Mouse (Mus musculus): ENCODE measurements around the gene Tor1aip2.

Gene Tor1aip2

DNA sequence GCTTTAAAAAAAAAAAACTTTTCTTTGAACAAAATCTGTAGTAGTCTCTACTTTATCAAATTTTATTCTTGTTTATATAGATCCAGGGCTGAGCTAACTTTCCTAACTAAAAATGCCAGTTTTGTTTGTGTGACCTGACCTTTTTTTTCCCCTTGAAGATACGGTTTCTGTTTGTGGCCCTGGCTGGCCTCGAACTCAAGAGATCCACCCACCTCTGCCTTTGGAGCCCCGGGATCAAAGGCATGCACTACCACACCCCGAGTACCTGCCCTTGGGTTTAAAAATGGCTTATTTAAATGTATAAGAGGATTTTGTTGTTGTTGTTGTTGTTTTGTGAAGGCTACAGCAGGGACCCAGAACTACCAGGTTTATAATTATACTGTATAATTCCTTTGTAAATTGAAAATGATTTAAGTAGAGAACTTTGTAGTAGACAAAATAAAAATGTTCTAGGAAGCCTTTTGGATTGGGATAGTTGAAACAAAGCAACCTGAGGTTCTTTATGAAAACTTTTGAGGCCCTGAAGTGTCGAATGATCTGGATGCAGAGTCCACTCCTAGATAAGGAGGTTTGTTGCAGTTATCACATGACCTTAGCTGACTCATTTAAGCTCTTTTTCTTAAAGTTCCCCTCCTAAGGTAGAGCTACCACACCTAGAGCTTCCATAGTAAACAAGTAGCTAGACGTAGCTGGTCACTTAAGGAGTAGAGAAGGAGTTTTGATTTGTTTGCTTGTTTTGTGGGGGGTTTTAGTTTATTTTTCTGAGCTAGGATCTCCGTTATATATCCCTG, 6.4 kb downstream of the Tor1aip2 start:
- DNase-seq: no peak

- no peak for DNase-seq
Observed at GRCm38 (mm10) chr1:156042481-156042880, 7.3 kb downstream of the Tor1aip2 start.

DNA sequence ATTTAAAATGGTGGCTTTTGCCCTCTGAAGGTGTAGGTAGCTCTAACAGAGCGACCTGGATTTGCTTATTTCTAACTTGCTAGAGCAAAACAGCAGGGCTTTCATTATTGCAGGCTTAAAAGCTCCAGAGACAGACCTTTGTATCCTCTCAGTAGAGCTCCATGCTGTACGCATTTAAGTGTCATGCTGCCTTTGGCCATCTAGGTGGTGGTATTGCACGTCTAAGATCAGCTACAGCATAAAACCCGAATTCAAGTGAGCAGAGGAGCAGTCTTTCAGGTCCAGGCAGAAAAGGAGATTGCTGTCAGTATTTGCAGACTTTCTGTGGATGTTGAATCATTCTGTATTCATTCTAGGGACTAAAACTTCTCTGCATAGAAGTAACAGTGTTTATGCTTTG, 7.8 kb downstream of the Tor1aip2 start:
- DNase-seq: peak; percentile 83

DNA sequence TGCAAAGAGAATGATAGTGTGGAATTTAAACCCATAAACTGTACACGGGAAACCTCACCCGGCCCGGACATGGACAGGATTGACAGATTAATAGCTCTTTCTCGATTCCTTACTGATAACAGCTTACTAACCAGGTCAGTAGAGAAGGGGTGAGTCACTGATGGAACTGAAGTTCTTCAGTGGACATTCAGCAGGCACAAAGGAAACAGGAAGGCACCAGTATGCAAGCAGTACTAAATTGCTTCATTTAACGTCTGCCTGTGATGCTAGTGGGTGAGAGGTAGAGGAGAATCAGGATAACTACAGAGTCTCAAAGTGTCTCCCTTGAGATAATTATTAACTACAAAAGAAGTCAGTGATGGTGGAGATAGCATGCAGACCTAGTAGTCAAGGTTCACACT, 9.0 kb downstream of the Tor1aip2 start:
- DNase-seq: no peak

- peak; percentile 69 for DNase-seq
Observed at GRCm38 (mm10) chr1:156046688-156047087, 11.5 kb downstream of the Tor1aip2 start.

DNA sequence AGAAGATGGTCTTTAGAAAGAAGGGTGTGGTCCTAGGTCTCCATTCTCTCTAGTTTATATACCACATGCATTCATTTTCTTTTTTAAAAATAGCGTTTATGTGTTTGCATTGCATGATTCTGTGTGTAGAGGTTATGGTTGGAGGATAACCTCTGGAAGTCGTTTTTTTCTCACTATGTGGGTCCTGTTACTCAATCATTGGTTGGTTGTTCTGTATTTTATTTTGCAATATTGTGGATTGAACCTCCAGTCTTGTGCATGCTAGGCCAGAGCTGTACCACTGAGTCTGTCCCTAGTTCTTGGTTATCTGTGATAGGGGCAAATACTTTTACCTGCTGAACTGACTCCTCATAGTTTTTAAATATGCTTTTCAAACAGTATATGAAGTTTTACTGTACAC, 23.0 kb downstream of the Tor1aip2 start:
- DNase-seq: no peak

DNA sequence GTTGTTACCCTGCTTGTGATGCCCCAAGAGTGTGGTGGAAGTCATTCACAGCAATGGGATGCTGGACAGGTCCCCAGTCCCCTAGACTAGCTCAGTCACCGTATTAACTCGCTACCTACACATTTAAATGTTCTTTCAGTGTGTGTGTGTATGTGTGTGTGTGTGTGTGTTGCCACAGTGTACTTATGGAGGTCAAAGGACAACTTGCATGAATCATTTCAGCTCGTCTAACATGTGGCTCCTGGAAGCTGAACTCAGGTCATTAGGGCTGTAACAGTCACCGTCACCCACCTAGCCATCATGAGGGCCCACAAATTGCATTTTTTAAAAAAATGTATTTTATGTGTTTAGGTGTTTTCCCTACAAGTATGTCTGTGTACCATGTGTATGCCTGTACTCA, 27.0 kb downstream of the Tor1aip2 start:
- no peak for DNase-seq

- no peak for DNase-seq
Observed at GRCm38 (mm10) chr1:156066133-156066532, 30.9 kb downstream of the Tor1aip2 start.

DNA sequence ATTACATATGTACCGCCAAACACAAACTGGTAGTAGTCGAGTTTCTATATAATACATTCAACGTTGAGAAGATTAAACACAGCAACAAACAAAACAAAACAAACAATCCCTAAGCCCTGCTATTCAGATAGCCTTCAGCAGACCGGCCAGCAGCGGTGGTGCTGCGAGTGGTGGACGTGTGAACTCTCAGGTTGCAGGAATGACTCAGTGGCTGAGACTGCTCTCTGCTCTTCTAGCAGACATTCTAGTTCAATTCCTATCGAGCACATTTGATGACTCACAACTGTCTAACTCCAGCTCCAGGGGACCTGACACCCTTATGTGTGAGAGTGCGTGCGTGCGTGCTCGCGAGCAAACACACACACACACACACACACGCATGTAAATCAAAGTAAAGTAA, 34.9 kb downstream of the Tor1aip2 start:
- no peak for DNase-seq

GRCm38 (mm10) chr1:156073169-156073821, 38.1 kb downstream of the Tor1aip2 start:
- no peak for DNase-seq

DNA sequence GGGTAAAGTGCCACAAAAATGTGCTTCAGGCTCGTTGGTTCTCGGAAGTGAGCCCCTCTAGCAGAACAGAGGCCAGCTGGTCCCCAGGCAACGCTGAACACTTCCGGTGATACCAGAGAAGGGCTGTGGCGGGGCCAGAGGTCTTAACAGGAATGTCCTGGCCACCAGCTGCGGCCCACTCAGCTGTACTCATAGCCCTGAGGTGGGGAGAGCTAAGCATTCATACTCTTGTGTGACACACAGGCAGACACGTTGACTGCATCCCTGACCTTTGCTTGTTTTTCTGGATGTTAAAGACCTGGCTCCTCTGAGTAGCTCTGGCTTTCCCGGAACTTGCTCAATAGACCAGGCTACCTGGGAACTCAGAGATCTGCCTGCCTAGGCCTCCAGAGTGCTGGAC, 39.4 kb downstream of the Tor1aip2 start:
- peak; percentile 35 for DNase-seq

DNA sequence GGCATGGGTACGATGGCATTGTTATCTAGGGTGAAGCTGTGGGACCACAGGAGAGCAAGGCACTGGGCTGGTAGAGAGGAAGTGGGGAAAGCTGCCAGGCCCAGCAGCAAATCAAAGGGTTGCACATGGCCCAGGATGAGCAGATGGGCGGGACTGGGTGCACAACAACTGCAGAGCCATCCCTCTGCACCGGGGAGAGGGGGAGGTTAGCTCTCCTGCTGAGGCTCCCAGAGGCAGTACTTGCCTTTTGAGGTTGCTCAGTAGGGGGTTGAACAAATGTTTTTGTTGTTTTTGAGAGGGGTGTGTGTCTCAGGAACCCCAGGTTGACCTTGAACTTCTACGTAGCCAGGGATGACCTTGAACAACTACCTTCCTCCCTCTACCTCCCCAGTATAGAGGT, 41.3 kb downstream of the Tor1aip2 start:
- DNase-seq: no peak

- no peak for DNase-seq
Observed at GRCm38 (mm10) chr1:156077655-156078054, 42.5 kb downstream of the Tor1aip2 start.

GRCm38 (mm10) chr1:156084603-156085002, 49.4 kb downstream of the Tor1aip2 start:
- DNase-seq: no peak

DNA sequence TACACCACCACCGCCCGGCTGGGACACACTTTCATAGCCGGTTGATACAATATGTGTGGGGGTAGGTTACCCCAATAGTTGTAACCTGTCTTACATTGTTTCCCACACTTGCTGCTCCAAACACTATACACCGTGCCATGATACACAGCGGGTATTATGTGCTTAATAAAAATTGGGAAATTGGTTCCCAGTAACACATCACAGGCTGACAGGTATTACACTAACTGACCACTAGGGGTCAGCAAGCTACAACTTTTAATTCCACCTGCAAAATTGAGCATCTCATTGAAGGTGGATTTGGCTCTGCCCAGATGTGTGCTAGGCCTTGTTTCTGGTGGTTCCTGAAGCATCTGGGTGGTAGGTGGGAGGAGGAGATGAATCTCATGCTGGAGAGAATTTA, 50.6 kb downstream of the Tor1aip2 start:
- peak; percentile 48 for DNase-seq

DNA sequence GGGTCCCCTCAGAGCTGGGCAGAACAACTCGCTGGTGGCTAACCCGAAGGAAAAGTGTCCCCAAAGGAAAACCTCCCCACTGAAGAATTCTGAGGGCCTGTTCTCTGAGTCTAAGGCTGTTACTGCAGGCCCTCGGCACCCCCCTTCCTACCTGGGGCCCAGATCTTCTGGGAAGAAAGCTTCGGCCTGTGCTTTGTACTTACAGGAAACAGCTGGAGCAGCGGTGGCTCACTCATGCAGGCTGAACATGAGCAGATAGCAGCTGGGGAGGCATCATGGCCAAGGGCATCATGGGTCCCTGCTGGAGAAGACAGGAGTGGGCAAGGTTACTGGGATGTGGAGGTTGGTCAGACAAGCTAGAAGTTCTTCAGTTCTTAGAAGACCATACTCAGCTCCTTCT, 52.4 kb downstream of the Tor1aip2 start:
- no peak for DNase-seq

- DNase-seq: no peak
Observed at GRCm38 (mm10) chr1:156089561-156089960, 54.4 kb downstream of the Tor1aip2 start.

DNA sequence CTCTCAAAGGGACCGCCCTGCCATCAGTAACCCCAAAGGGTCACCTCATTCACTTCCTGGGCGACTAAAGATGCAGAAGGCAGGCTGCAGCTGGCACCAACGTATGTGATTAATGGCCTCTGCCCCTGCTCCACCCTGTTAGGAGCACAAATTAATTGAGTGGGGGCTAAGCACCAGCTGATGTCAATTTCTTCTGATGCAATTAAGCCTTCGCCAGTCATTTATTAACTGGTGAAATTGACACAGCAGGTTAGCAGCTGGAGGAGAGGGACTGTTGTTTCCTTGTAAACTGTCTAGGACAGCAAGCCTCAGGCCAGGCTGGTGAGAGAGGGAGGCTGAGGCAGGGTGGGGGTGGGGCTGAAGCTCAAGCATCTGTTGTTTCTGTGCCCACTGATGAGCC, 54.8 kb downstream of the Tor1aip2 start:
- no peak for DNase-seq

DNA sequence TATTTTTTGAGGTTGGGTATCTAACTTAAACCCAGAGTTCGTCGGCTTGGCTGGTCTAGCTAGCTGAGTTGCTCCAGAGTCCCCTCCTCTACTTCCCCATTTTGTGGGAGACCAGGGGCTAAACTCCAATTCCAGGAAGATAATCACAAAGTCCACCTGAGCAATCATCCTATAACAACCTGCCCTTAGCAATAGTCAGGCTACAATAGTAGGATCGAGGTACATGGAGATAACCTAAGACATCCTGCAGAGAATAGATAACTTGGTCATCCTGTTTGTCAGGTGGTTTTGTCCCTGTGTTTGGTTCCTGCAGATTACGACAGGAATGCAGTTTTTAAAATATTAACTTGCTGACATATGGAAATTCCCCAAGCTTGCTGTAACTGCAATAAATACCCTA, 56.6 kb downstream of the Tor1aip2 start:
- DNase-seq: no peak

DNA sequence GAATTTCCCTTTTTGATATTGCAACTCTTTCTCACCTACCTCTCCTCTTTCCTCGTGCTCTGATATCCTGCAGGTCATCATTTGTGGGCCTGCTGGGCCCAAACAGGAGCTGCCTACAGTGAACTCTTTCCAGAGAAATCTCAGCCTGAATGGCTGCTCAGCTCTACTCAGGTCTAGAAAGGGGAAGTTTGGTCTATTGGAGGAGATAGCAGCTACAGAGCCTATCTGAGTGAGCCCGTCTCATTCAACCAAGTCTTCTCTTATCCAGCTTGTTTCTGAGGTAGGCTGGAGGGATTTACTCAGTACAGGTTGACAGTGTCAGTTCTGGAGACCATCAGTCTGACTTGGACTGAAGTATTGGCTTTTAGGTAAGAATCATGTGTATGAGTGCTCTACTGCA, 68.6 kb downstream of the Tor1aip2 start:
- DNase-seq: no peak

DNA sequence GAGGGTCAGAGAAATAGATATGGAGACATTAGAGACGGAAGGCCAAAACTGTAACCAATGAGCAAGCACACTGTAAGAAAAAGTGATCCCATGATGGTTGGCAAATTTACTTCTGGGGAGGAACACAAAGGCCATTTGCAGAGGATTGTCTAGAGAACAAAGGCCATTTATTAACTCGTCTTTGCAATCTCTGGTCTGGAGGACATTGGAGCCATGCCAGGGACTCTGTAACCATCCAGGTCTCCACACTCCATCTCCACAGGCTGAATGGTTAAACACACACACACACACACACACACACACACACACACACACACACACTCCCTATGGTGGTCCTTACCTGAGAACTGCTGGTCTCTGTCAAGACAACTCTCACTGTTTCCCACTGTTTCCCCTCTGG, 70.2 kb downstream of the Tor1aip2 start:
- DNase-seq: peak; percentile 36

DNA sequence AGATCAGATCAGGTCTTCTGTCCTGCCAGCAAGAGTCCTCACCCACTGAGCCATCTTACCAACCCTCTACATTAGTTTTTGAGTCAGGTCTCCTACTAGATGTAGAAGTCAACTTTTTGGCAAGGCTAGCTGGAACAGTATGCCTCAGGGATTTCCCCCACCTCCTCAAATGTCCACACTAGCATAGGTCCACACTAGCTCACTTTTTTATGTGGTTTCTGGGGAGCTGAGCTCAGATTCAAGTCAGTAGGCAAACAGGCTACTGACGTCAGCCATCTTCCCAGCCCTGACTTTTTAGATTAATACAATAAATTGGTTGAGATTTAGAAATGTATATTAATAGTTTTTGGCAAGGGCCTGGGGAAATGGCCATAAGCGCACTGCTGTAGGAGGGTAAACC, 72.2 kb downstream of the Tor1aip2 start:
- no peak for DNase-seq

- no peak for DNase-seq
Observed at GRCm38 (mm10) chr1:156108400-156108799, 73.2 kb downstream of the Tor1aip2 start.

DNA sequence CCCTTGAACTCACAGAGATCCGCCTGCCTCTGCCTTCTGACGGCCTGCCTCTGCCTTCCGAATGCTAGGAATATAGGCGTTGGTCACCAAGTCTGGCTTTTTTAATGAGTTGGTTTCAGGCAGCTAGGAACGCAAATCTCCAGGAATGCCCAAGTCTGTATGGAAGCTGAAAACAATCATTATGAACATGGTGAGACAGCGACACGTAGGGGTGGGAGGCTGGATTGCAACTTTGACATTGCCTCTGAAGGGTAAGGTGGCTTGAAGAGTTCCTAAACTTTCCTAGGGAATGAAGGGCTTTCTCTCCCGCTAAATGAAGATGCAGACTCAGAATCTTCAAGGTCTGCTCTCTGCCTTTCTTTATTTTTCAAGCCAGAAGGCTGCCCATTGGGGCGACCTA, 75.9 kb downstream of the Tor1aip2 start:
- DNase-seq: peak; percentile 25

DNA sequence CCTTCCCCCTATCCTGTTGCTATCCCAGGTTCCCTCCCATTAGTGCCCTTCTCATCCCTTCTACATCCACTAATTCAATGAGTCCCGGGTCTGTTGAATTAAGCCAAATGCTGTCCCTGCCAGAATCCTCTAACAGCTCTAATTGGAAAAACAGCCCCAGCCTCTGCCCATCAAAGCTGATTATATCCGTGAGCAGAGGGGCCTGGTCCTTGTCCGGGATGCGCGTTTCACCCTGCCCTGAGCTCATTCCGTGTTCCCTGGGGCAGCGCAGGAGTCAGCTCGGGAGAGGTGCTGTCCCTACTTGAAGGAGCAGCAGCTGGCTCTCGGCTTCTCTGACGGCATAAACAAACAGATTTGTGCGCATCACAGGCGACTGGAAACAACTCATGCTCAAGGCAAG, 76.5 kb downstream of the Tor1aip2 start:
- no peak for DNase-seq
